Mouse (Mus musculus) limb, embryonic 11.5 days (tissue): ENCODE data around the gene D430019H16Rik. TPM values are rescaled to one million over a fixed set of nuclear protein-coding genes. Genes with fewer than 3 reads are reported as not detected.

Experiments used
- ATAC-seq: fragments of 200-750 bp; cut with Nextera tagmentation; 2 replicates; pipeline ENCODE4 v1.8.0; 2017; ENCODE audit warnings: low read depth; ENCODE audit not compliant: insufficient number of reproducible peaks, low FRiP score, low TSS enrichment
- DNase-seq: peaks from one replicate; pipeline ENCODE4 v3.0.0-alpha.2; 2015; ENCODE audit warnings: low spot score
- H3K27ac ChIP-seq: fragments of 300-500 bp; sonication (generic); replicated peaks from 2 replicates; pipeline ENCODE4 v1.5.1; 2014; ENCODE audit warnings: low read depth, mild to moderate bottlenecking, low read length
- H3K27me3 ChIP-seq: fragments of 300-500 bp; sonication (generic); 2 replicates; pipeline ENCODE4 v1.6.1; 2014; ENCODE audit warnings: mild to moderate bottlenecking, low read length, mixed read lengths; ENCODE audit not compliant: control insufficient read depth, insufficient read depth
- H3K36me3 ChIP-seq: fragments of 300-500 bp; sonication (generic); 2 replicates; pipeline ENCODE4 v1.6.1; 2014; ENCODE audit warnings: mild to moderate bottlenecking, low read length, moderate library complexity, mixed read lengths; ENCODE audit not compliant: control insufficient read depth, insufficient read depth
- H3K4me1 ChIP-seq: fragments of 300-500 bp; sonication (generic); 2 replicates; pipeline ENCODE4 v1.6.1; 2014; ENCODE audit warnings: low read length, mixed read lengths; ENCODE audit not compliant: control insufficient read depth, insufficient read depth
- H3K4me2 ChIP-seq: fragments of 300-500 bp; sonication (generic); 2 replicates; pipeline ENCODE4 v1.6.1; 2014; ENCODE audit warnings: low read depth, mild to moderate bottlenecking, moderate library complexity; ENCODE audit not compliant: severe bottlenecking
- H3K4me3 ChIP-seq: fragments of 300-500 bp; sonication (generic); 2 replicates; pipeline ENCODE4 v1.5.1; 2014; ENCODE audit warnings: low read depth, low read length
- H3K9ac ChIP-seq: fragments of 300-500 bp; sonication (generic); 2 replicates; pipeline ENCODE4 v1.6.1; 2014; ENCODE audit warnings: mild to moderate bottlenecking, low read length
- H3K9me3 ChIP-seq: fragments of 300-500 bp; sonication (generic); 2 replicates; pipeline ENCODE4 v1.6.1; 2016; ENCODE audit warnings: low read length; ENCODE audit not compliant: control insufficient read depth
- WGBS: fragments of 180-500 bp; shearing (Covaris S2); extraction: QIAGEN DNeasy Blood & Tissue Kit; methylation state at CpG from one replicate; pipeline ENCODE4 v1.1.7; 2014; 5-methylcytosine and 5-hydroxymethylcytosine counted together
- polyA plus RNA-seq: library from polyadenylated mRNA; unstranded; fragments of >200 nt; fragmentation: Nextera tagmentation; extraction: Ambion mirVana; gene quantifications from 2 replicates; pipeline ENCODE4 v1.2.1, GENCODE M21; 2014

D430019H16Rik gene
- polyA plus RNA-seq, 1 experiment from 2014 or later: 4.7 TPM

DNA sequence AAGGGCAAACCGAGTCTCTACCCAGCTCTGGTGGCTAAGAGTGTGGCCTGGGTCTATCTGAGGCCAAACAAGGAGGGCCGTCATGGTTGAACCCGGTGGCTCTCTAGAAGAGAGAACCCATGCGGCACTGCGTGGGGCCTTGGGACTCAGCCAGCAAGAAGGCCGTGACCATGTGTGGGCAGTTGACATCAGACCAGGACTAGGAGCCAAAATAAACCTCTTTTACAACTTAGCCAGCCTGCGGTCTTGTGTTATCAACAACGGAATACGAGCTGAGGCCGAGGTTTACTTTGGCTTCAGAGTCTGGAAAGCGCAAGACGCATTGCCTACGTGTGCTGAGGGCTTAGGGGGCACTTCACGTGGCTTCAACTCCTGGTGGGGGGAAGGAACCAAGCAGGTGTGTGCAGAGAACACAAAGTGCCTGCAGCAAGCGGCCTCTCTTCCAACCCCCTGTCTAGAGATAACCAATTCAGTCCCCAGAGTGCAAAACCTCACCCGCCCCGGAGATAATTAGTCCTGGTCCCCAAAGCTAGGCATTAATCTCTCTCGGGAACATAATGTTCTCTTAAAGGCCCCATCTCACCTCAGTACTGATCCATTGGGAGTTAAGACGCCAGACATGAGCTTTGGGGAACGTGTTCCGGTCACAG, 63.5 kb downstream of the D430019H16Rik start:
- Histone ChIP-seq H3K27me3 (no peaks in the 10 kb centered on the region), H3K4me2 (no peak overlapping the region), H3K4me3 (no peak overlapping the region), H3K27ac (no peak overlapping the region), H3K9ac (no peak overlapping the region), H3K36me3 (no peaks in the 10 kb centered on the region), H3K4me1 (no peaks in the 10 kb centered on the region), H3K9me3 (no peaks in the 10 kb centered on the region)
- ATAC-seq (no peak), DNase-seq (no peak)
- WGBS: 82% methylated on average over 21 of the region's 21 CpGs

- 76% methylated on average over 2 of the region's 2 CpGs for WGBS
- no peak for ATAC-seq
- no peak overlapping the region for H3K27ac ChIP-seq
Measured at GRCm38 (mm10) chr12:105519851-105520250, 66.2 kb downstream of the D430019H16Rik start.

GRCm38 (mm10) chr12:105521170-105521762, 67.6 kb downstream of the D430019H16Rik start:
- Histone ChIP-seq H3K27ac (no peak overlapping the region), H3K9ac (no peak overlapping the region), H3K9me3 (no peaks in the 10 kb centered on the region), H3K4me2 (no peak overlapping the region), H3K4me3 (no peak overlapping the region), H3K4me1 (no peaks in the 10 kb centered on the region), H3K27me3 (no peaks in the 10 kb centered on the region), H3K36me3 (no peaks in the 10 kb centered on the region)
- 83% methylated on average over 15 of the region's 15 CpGs for WGBS
- DNase-seq (no peak), ATAC-seq (no peak)

More at GRCm38 (mm10) chr12:105519851-105520250, 66.2 kb downstream of the D430019H16Rik start:
- no peaks in the 10 kb centered on the region for H3K36me3 ChIP-seq
- no peak overlapping the region for H3K4me2 ChIP-seq
- no peaks in the 10 kb centered on the region for H3K4me1 ChIP-seq
- no peak overlapping the region for H3K9ac ChIP-seq
- no peak for DNase-seq
- no peaks in the 10 kb centered on the region for H3K27me3 ChIP-seq
- H3K4me3 ChIP-seq: no peak overlapping the region
- no peaks in the 10 kb centered on the region for H3K9me3 ChIP-seq

DNA sequence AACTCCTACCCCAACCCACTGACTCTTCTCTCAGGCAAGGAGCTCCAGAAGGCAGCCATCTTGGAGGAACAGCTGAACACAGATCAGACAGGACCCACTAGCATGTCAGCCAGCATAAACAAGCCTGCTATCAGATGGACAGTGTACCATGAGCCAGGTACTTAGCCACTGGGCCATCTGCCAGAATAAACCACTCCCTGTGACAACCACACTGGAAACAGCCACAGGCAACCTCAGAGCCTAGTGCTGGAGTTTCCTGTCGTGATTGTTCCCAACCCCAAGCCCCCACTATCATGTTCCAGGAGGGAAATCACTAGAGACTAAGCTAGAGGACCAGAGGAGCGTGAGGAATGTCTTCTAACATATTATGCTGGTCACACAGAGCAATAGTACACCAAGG, 70.1 kb downstream of the D430019H16Rik start:
- Histone ChIP-seq H3K4me2 (no peak overlapping the region), H3K4me1 (no peaks in the 10 kb centered on the region), H3K9me3 (no peaks in the 10 kb centered on the region), H3K27ac (no peak overlapping the region), H3K36me3 (no peaks in the 10 kb centered on the region), H3K27me3 (no peaks in the 10 kb centered on the region), H3K9ac (no peak overlapping the region), H3K4me3 (no peak overlapping the region)
- WGBS: 75% methylated on average over 2 of the region's 2 CpGs
- no peak for ATAC-seq
- no peak for DNase-seq

DNA sequence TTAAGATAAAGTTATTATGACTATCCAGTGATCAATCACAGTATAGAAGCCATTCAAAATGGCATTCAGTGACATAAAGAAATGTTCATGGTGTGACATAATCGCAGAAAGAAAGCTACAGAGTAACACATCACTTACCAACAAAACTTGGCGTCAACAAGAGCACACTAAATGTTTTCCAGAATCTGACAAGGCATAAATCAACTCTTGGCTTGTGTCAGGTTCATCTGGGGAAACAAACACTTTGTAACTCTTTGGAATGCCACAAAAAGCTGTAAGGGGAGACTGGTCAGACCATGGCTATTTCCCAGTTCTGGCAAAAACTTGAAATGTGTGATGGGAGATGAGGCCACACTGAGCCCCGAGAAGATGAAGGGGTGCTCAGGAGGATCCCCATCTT, 72.5 kb downstream of the D430019H16Rik start:
- Histone ChIP-seq H3K36me3 (no peaks in the 10 kb centered on the region), H3K27me3 (no peaks in the 10 kb centered on the region), H3K4me3 (no peak overlapping the region), H3K9ac (no peak overlapping the region), H3K4me2 (no peak overlapping the region), H3K27ac (no peak overlapping the region), H3K9me3 (no peaks in the 10 kb centered on the region), H3K4me1 (no peaks in the 10 kb centered on the region)
- DNase-seq (no peak), ATAC-seq (no peak)
- 91% methylated on average over 3 of the region's 3 CpGs for WGBS

DNA sequence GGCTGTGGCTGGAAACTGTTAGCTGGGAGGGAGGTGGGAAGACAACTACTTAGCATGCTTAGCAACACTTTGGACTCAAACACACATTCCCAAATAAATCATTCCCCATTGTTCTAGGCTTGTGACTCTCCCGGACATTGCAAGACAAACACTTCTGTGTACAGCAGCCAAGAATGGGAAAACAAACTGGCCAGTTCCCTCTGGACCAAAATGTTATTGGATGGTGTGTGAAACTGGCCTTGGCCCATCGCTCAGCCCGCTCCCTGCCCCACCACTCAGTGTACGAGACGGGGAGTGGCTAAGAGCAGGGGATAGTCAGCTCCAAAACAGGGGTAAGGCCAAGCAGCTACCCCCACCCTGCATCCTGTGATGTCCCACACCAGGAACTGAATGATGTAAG, 73.2 kb downstream of the D430019H16Rik start:
- no peak overlapping the region for H3K4me3 ChIP-seq
- no peak overlapping the region for H3K4me2 ChIP-seq
- no peaks in the 10 kb centered on the region for H3K36me3 ChIP-seq
- no peak overlapping the region for H3K9ac ChIP-seq
- no peak overlapping the region for H3K27ac ChIP-seq
- WGBS: 78% methylated on average over 5 of the region's 5 CpGs
- H3K4me1 ChIP-seq: no peaks in the 10 kb centered on the region
- no peaks in the 10 kb centered on the region for H3K27me3 ChIP-seq
- H3K9me3 ChIP-seq: no peaks in the 10 kb centered on the region
- ATAC-seq (no peak), DNase-seq (no peak)

- Histone ChIP-seq H3K9ac (no peak overlapping the region), H3K36me3 (no peaks in the 10 kb centered on the region), H3K4me3 (no peak overlapping the region), H3K4me1 (no peaks in the 10 kb centered on the region), H3K4me2 (no peak overlapping the region), H3K9me3 (no peaks in the 10 kb centered on the region), H3K27me3 (no peaks in the 10 kb centered on the region), H3K27ac (no peak overlapping the region)
- ATAC-seq: no peak
- WGBS: 63% methylated on average over 9 of the region's 9 CpGs
- DNase-seq: no peak
Measured at GRCm38 (mm10) chr12:105529545-105529944, 75.9 kb downstream of the D430019H16Rik start.

GRCm38 (mm10) chr12:105531724-105532371, 78.2 kb downstream of the D430019H16Rik start:
- no peak overlapping the region for H3K4me3 ChIP-seq
- no peaks in the 10 kb centered on the region for H3K9me3 ChIP-seq
- DNase-seq: no peak
- ATAC-seq: no peak
- H3K27me3 ChIP-seq: no peaks in the 10 kb centered on the region
- H3K4me2 ChIP-seq: no peak overlapping the region
- WGBS: 40% methylated on average over 8 of the region's 8 CpGs
- no peak overlapping the region for H3K27ac ChIP-seq
- no peak overlapping the region for H3K9ac ChIP-seq
- H3K36me3 ChIP-seq: no peaks in the 10 kb centered on the region
- no peaks in the 10 kb centered on the region for H3K4me1 ChIP-seq
